Mouse (Mus musculus): ENCODE data around the gene Taok3. TPM values are rescaled to one million over a fixed set of nuclear protein-coding genes. Genes with fewer than 3 reads are reported as not detected.

Gene Taok3
- polyA plus RNA-seq, 2 experiments: 17.1 to 43.3 TPM

DNA sequence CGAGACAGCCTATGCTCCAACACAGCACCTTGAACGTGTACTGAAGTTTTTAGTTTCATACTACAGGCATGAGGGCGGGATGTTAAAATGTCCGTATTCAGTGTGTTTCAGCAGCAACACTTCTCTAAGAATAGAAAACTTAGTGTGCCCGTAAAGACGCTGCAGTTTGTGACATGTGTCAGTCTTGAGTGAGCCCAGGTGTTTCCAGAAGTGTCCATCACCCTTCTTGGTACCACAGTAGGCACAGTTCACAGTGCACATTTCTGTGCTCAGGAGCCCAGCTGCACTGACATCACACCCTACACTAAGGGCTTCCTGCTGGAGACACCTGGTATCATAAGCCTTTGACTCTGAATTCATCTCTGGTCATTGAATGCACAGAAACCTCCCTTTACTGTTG, 58.6 kb downstream of the Taok3 start:
- Histone ChIP-seq H3K27ac (no peak overlapping the region), H3K27me3 (ENCODE audit: control insufficient read depth, insufficient read depth, low read length) (no peaks in the 10 kb centered on the region), H3K4me3 (ENCODE audit: insufficient read depth in 1 of 2, low read depth in 2 of 2, low read length in 2 of 2) (no peak overlapping the region), H3K36me3 (replicated peaks; ENCODE audit: control insufficient read depth, insufficient read depth, low read depth) (peaks cover 8% of the 10 kb centered on the region), H3K9me3 (ENCODE audit: control insufficient read depth, low read length) (no peaks in the 10 kb centered on the region), H3K4me2 (ENCODE audit: low read depth) (no peak overlapping the region), H3K9ac (replicated peaks) (no peak overlapping the region), H3K4me1 (replicated peaks; ENCODE audit: control insufficient read depth in 2 of 2, insufficient read depth in 2 of 2, low read length in 1 of 2) (0 out of 4 replicates have a peak, but pooled peaks cover 0 to 1% of the 10 kb centered on the region in 2 experiments)
- 82% methylated on average over 6 of the region's 6 CpGs for WGBS (ENCODE audit: insufficient replicate concordance)
- no peak for DNase-seq (ENCODE audit: low read depth in 3 of 3, low spot score in 3 of 3)
- TF ChIP-seq CTCF (IDR thresholded peaks at IDR 0.05; ENCODE audit: low read depth): no peak
- no peak for TF ChIP-seq EP300 (IDR thresholded peaks at IDR 0.05; ENCODE audit: low read depth)
- no peak for ATAC-seq (ENCODE audit: insufficient read depth)

- H3K27ac ChIP-seq: no peak overlapping the region
- peaks cover 38% of the 10 kb centered on the region for H3K36me3 ChIP-seq (replicated peaks; ENCODE audit: control insufficient read depth, insufficient read depth, low read depth)
- no peak overlapping the region for H3K9ac ChIP-seq (replicated peaks)
- 0 out of 4 replicates have a peak, but pooled peaks cover 0 to 1% of the 10 kb centered on the region in 2 experiments for H3K4me1 ChIP-seq (replicated peaks; ENCODE audit: control insufficient read depth in 2 of 2, insufficient read depth in 2 of 2, low read length in 1 of 2)
- 67% methylated on average over 5 of the region's 5 CpGs for WGBS (ENCODE audit: insufficient replicate concordance)
- H3K4me3 ChIP-seq (ENCODE audit: insufficient read depth in 1 of 2, low read depth in 2 of 2, low read length in 2 of 2): no peak overlapping the region
- DNase-seq (ENCODE audit: low read depth in 3 of 3, low spot score in 3 of 3) (no peak), ATAC-seq (ENCODE audit: insufficient read depth) (no peak)
- no peaks in the 10 kb centered on the region for H3K27me3 ChIP-seq (ENCODE audit: control insufficient read depth, insufficient read depth, low read length)
- TF ChIP-seq CTCF (IDR thresholded peaks at IDR 0.05; ENCODE audit: low read depth): no peak
- no peak for TF ChIP-seq EP300 (IDR thresholded peaks at IDR 0.05; ENCODE audit: low read depth)
- peaks cover 9% of the 10 kb centered on the region for H3K9me3 ChIP-seq (ENCODE audit: control insufficient read depth, low read length)
- no peak overlapping the region for H3K4me2 ChIP-seq (ENCODE audit: low read depth)
These were observed 62.0 kb downstream of the Taok3 start for GRCm38 (mm10) chr5:117181921-117182320.

DNA sequence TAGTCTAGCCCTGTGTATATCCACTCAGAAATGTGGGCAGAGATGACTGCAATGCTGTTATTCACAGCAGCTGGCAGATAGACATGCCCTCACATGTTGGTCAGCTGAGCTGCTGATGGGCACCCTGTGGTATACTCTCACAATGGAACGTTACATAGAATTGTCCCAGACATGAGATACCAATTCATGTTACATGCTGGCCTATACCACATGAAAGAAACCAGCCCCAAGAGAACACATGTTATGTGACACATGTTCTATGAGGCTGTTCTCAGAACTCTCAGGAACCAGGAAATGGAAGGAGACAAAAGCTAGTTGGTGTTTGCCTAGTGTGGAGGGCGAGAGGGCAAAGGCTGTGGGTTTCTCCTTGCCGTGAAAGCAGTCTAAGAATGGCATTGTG, 62.5 kb downstream of the Taok3 start:
- peaks cover 39% of the 10 kb centered on the region for H3K36me3 ChIP-seq (replicated peaks; ENCODE audit: control insufficient read depth, insufficient read depth, low read depth)
- peaks cover 9% of the 10 kb centered on the region for H3K9me3 ChIP-seq (ENCODE audit: control insufficient read depth, low read length)
- H3K27me3 ChIP-seq (ENCODE audit: control insufficient read depth, insufficient read depth, low read length): no peaks in the 10 kb centered on the region
- TF ChIP-seq EP300 (IDR thresholded peaks at IDR 0.05; ENCODE audit: low read depth) (no peak), CTCF (IDR thresholded peaks at IDR 0.05; ENCODE audit: low read depth) (no peak)
- DNase-seq (ENCODE audit: low read depth in 3 of 3, low spot score in 3 of 3): no peak
- 0 out of 4 replicates have a peak, but pooled peaks cover 0 to 1% of the 10 kb centered on the region in 2 experiments for H3K4me1 ChIP-seq (replicated peaks; ENCODE audit: control insufficient read depth in 2 of 2, insufficient read depth in 2 of 2, low read length in 1 of 2)
- no peak overlapping the region for H3K4me3 ChIP-seq (ENCODE audit: insufficient read depth in 1 of 2, low read depth in 2 of 2, low read length in 2 of 2)
- no peak for ATAC-seq (ENCODE audit: insufficient read depth)
- H3K9ac ChIP-seq (replicated peaks): no peak overlapping the region
- no peak overlapping the region for H3K4me2 ChIP-seq (ENCODE audit: low read depth)
- 77% methylated on average over 3 of the region's 3 CpGs for WGBS (ENCODE audit: insufficient replicate concordance)
- no peak overlapping the region for H3K27ac ChIP-seq

- H3K4me1 ChIP-seq (replicated peaks; ENCODE audit: control insufficient read depth in 2 of 2, insufficient read depth in 2 of 2, low read length in 1 of 2): 0 out of 4 replicates have a peak, but pooled peaks cover 0 to 1% of the 10 kb centered on the region in 2 experiments
- H3K36me3 ChIP-seq (replicated peaks; ENCODE audit: control insufficient read depth, insufficient read depth, low read depth): peaks cover 45% of the 10 kb centered on the region
- H3K4me3 ChIP-seq (ENCODE audit: insufficient read depth in 1 of 2, low read depth in 2 of 2, low read length in 2 of 2): no peak overlapping the region
- ATAC-seq (ENCODE audit: insufficient read depth) (no peak), DNase-seq (ENCODE audit: low read depth in 3 of 3, low spot score in 3 of 3) (no peak)
- H3K9ac ChIP-seq (replicated peaks): no peak overlapping the region
- no peaks in the 10 kb centered on the region for H3K27me3 ChIP-seq (ENCODE audit: control insufficient read depth, insufficient read depth, low read length)
- TF ChIP-seq EP300 (IDR thresholded peaks at IDR 0.05; ENCODE audit: low read depth) (no peak), CTCF (IDR thresholded peaks at IDR 0.05; ENCODE audit: low read depth) (peak; percentile 45)
- no peak overlapping the region for H3K27ac ChIP-seq
- H3K9me3 ChIP-seq (ENCODE audit: control insufficient read depth, low read length): peaks cover 9% of the 10 kb centered on the region
- 92% methylated on average over 6 of the region's 6 CpGs for WGBS (ENCODE audit: insufficient replicate concordance)
- no peak overlapping the region for H3K4me2 ChIP-seq (ENCODE audit: low read depth)
These were observed 64.9 kb downstream of the Taok3 start for GRCm38 (mm10) chr5:117184832-117185231.

DNA sequence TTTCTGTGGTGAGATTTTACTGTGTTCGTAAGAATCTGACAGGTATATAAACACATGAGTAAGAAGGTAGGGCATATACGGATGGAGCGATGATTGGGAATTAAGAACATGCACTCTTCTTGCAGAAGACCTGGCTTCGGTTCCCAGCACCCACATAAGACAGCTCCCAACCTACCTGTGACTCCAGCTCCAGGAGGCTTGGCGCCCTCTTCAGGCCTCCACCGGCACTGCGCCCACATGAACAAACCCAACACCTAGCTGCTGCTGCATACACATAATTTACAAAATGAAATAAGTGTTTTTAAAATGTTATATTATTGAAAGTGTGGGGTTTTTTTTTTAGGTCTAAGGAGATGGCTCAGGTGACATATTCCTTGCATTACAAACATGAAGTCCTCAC, 65.7 kb downstream of the Taok3 start:
- no peak overlapping the region for H3K27ac ChIP-seq
- ATAC-seq (ENCODE audit: insufficient read depth) (no peak), DNase-seq (ENCODE audit: low read depth in 3 of 3, low spot score in 3 of 3) (peak in 1 of 3 experiments; percentile 10)
- peak; percentile 79 for TF ChIP-seq CTCF (IDR thresholded peaks at IDR 0.05; ENCODE audit: low read depth)
- TF ChIP-seq EP300 (IDR thresholded peaks at IDR 0.05; ENCODE audit: low read depth): no peak
- H3K4me2 ChIP-seq (ENCODE audit: low read depth): no peak overlapping the region
- peaks cover 9% of the 10 kb centered on the region for H3K9me3 ChIP-seq (ENCODE audit: control insufficient read depth, low read length)
- peaks cover 45% of the 10 kb centered on the region for H3K36me3 ChIP-seq (replicated peaks; ENCODE audit: control insufficient read depth, insufficient read depth, low read depth)
- no peak overlapping the region for H3K4me3 ChIP-seq (ENCODE audit: insufficient read depth in 1 of 2, low read depth in 2 of 2, low read length in 2 of 2)
- no peaks in the 10 kb centered on the region for H3K27me3 ChIP-seq (ENCODE audit: control insufficient read depth, insufficient read depth, low read length)
- 91% methylated on average over 7 of the region's 7 CpGs for WGBS (ENCODE audit: insufficient replicate concordance)
- no peak overlapping the region for H3K9ac ChIP-seq (replicated peaks)
- 0 out of 4 replicates have a peak, but pooled peaks cover 0 to 1% of the 10 kb centered on the region in 2 experiments for H3K4me1 ChIP-seq (replicated peaks; ENCODE audit: control insufficient read depth in 2 of 2, insufficient read depth in 2 of 2, low read length in 1 of 2)
